Mouse (Mus musculus): ENCODE measurements around the gene Mtch1. TPM values are rescaled to one million over a fixed set of nuclear protein-coding genes. Genes with fewer than 3 reads are reported as not detected.

The Mtch1 gene
- total and polyA plus RNA-seq, 3 experiments = 143 to 233 (median 147) TPM

DNA sequence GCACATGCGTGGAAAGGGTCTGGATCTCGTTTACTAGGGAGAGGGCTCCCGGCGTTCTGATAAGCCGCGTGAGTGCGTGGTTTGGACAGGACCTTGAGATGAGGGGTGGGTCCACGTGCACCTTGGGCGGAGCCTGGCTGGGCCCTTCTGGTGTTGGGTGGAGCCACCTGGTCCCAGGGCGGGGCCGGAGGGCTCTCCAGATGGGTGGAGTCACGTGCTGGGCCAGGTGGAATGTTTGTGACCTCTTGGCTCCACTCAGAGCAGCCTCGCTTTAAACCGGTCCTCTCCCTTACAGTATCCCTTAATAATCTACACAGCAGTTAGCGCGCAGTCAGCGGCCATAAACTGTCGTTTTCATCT is 25.2 kb downstream of the Mtch1 start:
- no peak for DNase-seq (ENCODE audit: low read depth, low spot score)
- H3K9ac ChIP-seq (ENCODE audit: control insufficient read depth, low read depth, low read length, poor library complexity, severe bottlenecking) = no peak overlapping the region
- TF ChIP-seq SIN3A (IDR thresholded peaks at IDR 0.05; ENCODE audit: low read length) (no peak), MXI1 (IDR thresholded peaks at IDR 0.05; ENCODE audit: low read depth, low read length) (no peak), TAL1 (IDR thresholded peaks at IDR 0.05; ENCODE audit: low read length) (no peak), USF1 (IDR thresholded peaks at IDR 0.05; ENCODE audit: low read depth, low read length) (no peak), CHD2 (IDR thresholded peaks at IDR 0.05; ENCODE audit: low read length) (no peak), POLR2AphosphoS2 (IDR thresholded peaks at IDR 0.05; ENCODE audit: low read length) (no peak), CHD1 (IDR thresholded peaks at IDR 0.05; ENCODE audit: low read depth, low read length) (no peak), GATA1 (IDR thresholded peaks at IDR 0.05; ENCODE audit: low read depth, low read length) (no peak), EP300 (IDR thresholded peaks at IDR 0.05; ENCODE audit: low read depth in 1 of 2, low read length in 2 of 2) (no peak)
- H3K79me2 ChIP-seq (ENCODE audit: control insufficient read depth, insufficient read depth, low read length, poor library complexity) = no peaks in the 10 kb centered on the region
- H3K4me3 ChIP-seq (ENCODE audit: control insufficient read depth in 1 of 2, insufficient read depth in 1 of 2, low read depth in 2 of 2, low read length in 2 of 2) = no peak overlapping the region
- H3K27ac ChIP-seq (ENCODE audit: control insufficient read depth, low read depth, low read length) = no peak overlapping the region
- H3K9me3 ChIP-seq (replicated peaks; ENCODE audit: insufficient read depth, low read length) = no peaks in the 10 kb centered on the region
- peaks cover 0 to 27% of the 10 kb centered on the region in 2 experiments; a peak in 2 of 4 replicates for H3K36me3 ChIP-seq (ENCODE audit: control insufficient read depth in 1 of 2, insufficient read depth in 2 of 2, low read length in 2 of 2)
- H3K4me1 ChIP-seq (ENCODE audit: control insufficient read depth in 1 of 2, insufficient read depth in 2 of 2, low read length in 2 of 2) = peaks cover 9 to 36% of the 10 kb centered on the region in 2 experiments; a peak in 3 of 4 replicates
- H3K27me3 ChIP-seq (ENCODE audit: control insufficient read depth in 1 of 2, insufficient read depth in 2 of 2, low read length in 2 of 2) = no peaks in the 10 kb centered on the region

- no peaks in the 10 kb centered on the region for H3K79me2 ChIP-seq (ENCODE audit: control insufficient read depth, insufficient read depth, low read length, poor library complexity)
- H3K36me3 ChIP-seq (ENCODE audit: control insufficient read depth in 1 of 2, insufficient read depth in 2 of 2, low read length in 2 of 2) = peaks cover 0 to 27% of the 10 kb centered on the region in 2 experiments; a peak in 2 of 4 replicates
- H3K27ac ChIP-seq (ENCODE audit: control insufficient read depth, low read depth, low read length) = no peak overlapping the region
- TF ChIP-seq RCOR1 (IDR thresholded peaks at IDR 0.05; ENCODE audit: low read depth, low read length) = no peak
- no peak for TF ChIP-seq GABPA (IDR thresholded peaks at IDR 0.05; ENCODE audit: low read depth, low read length)
- no peak for TF ChIP-seq E2F4 (IDR thresholded peaks at IDR 0.05; ENCODE audit: borderline replicate concordance, low read depth, low read length)
- no peak for TF ChIP-seq MYB (IDR thresholded peaks at IDR 0.05; ENCODE audit: low read depth, low read length)
- no peak for TF ChIP-seq MEF2A (IDR thresholded peaks at IDR 0.05; ENCODE audit: extremely low read depth, insufficient replicate concordance, low read depth, low read length, poor library complexity, severe bottlenecking)
- no peak for TF ChIP-seq USF2 (IDR thresholded peaks at IDR 0.05; ENCODE audit: borderline replicate concordance in 1 of 2, insufficient read depth in 1 of 2, low read depth in 1 of 2, low read length in 2 of 2)
- no peak for TF ChIP-seq SMC3 (IDR thresholded peaks at IDR 0.05; ENCODE audit: low read depth, low read length)
- no peak for TF ChIP-seq BHLHE40 (IDR thresholded peaks at IDR 0.05; ENCODE audit: borderline replicate concordance, low read depth, low read length)
- no peak for TF ChIP-seq SIN3A (IDR thresholded peaks at IDR 0.05; ENCODE audit: low read length)
- TF ChIP-seq USF1 (IDR thresholded peaks at IDR 0.05; ENCODE audit: low read depth, low read length) = no peak
- TF ChIP-seq ZKSCAN1 (IDR thresholded peaks at IDR 0.05; ENCODE audit: low read depth, low read length) = no peak
- no peak for TF ChIP-seq NELFE (IDR thresholded peaks at IDR 0.05; ENCODE audit: low read depth, low read length)
- no peak for TF ChIP-seq ZC3H11A (IDR thresholded peaks at IDR 0.05; ENCODE audit: low read depth, low read length)
- H3K4me1 ChIP-seq (ENCODE audit: control insufficient read depth in 1 of 2, insufficient read depth in 2 of 2, low read length in 2 of 2) = peaks cover 9 to 36% of the 10 kb centered on the region in 2 experiments; a peak in 3 of 4 replicates
- no peak for DNase-seq (ENCODE audit: low read depth, low spot score)
- no peaks in the 10 kb centered on the region for H3K27me3 ChIP-seq (ENCODE audit: control insufficient read depth in 1 of 2, insufficient read depth in 2 of 2, low read length in 2 of 2)
- H3K9me3 ChIP-seq (replicated peaks; ENCODE audit: insufficient read depth, low read length) = no peaks in the 10 kb centered on the region
- no peak overlapping the region for H3K4me3 ChIP-seq (ENCODE audit: control insufficient read depth in 1 of 2, insufficient read depth in 1 of 2, low read depth in 2 of 2, low read length in 2 of 2)
- H3K9ac ChIP-seq (ENCODE audit: control insufficient read depth, low read depth, low read length, poor library complexity, severe bottlenecking) = no peak overlapping the region
Measured at GRCm38 (mm10) chr17:29321765-29322602, 25.8 kb downstream of the Mtch1 start.
